Mouse (Mus musculus) cortical plate, adult 2 months (tissue): ENCODE measurements around the gene Sirt5.

Experiments used
- CTCF ChIP-seq: fragments of 200-500 bp; IDR thresholded peaks from 2 replicates; pipeline ENCODE4 v1.5.1; 2011; ENCODE audit warnings: mild to moderate bottlenecking, control low read depth, low read length; ENCODE audit not compliant: insufficient read depth; ENCODE audit errors: extremely low read depth
- POLR2A ChIP-seq: fragments of 200-500 bp; IDR thresholded peaks from 2 replicates; pipeline ENCODE4 v1.6.1; 2011; ENCODE audit warnings: mild to moderate bottlenecking, low read length, control low read depth; ENCODE audit not compliant: insufficient read depth; ENCODE audit errors: extremely low read depth

GRCm38 (mm10) chr13:43350489-43351169 lies 14.7 kb upstream of the Sirt5 start:
- no peak for TF ChIP-seq CTCF
- TF ChIP-seq POLR2A, result no peak
